Mouse (Mus musculus): ENCODE results near the gene Gm2310.
"Not testable (repeated sequence)": the region's sequence is repeated elsewhere in the genome, so short reads cannot be mapped to it uniquely, and the experiment has no call there.

The Gm2310 gene

GRCm38 (mm10) chr15:8519853-8520252, at the start of gene Gm2310:
TSS of gene Gm2310 (minus strand) at chr15:8519953.
- not testable (repeated sequence) for DNase-seq (ENCODE audit: low read depth)

- peak; percentile 92 for DNase-seq (ENCODE audit: low read depth)
These were observed 49.1 kb upstream of the Gm2310 start for GRCm38 (mm10) chr15:8568645-8569528.

- peak; percentile 76 for DNase-seq (ENCODE audit: low read depth)
These were observed 48.5 kb upstream of the Gm2310 start for GRCm38 (mm10) chr15:8568286-8568644.

GRCm38 (mm10) chr15:8565416-8565815, 45.7 kb upstream of the Gm2310 start:
- DNase-seq (ENCODE audit: low read depth): no peak

GRCm38 (mm10) chr15:8564331-8564730, 44.6 kb upstream of the Gm2310 start:
- DNase-seq (ENCODE audit: low read depth): no peak

- no peak for DNase-seq (ENCODE audit: low read depth)
These were observed 43.9 kb upstream of the Gm2310 start for GRCm38 (mm10) chr15:8563423-8564194.

GRCm38 (mm10) chr15:8562776-8563175, 43.0 kb upstream of the Gm2310 start:
- DNase-seq (ENCODE audit: low read depth): no peak

GRCm38 (mm10) chr15:8531201-8531600, 11.4 kb upstream of the Gm2310 start:
- no peak for DNase-seq (ENCODE audit: low read depth)

- no peak for DNase-seq (ENCODE audit: low read depth)
These were observed 6.8 kb downstream of the Gm2310 start for GRCm38 (mm10) chr15:8512957-8513356.

- peak; percentile 61 for DNase-seq (ENCODE audit: low read depth)
These were observed 7.9 kb downstream of the Gm2310 start for GRCm38 (mm10) chr15:8511861-8512260.

- DNase-seq (ENCODE audit: low read depth): no peak
These were observed 17.3 kb downstream of the Gm2310 start for GRCm38 (mm10) chr15:8502431-8502830.

- no peak for DNase-seq (ENCODE audit: low read depth)
These were observed 34.5 kb downstream of the Gm2310 start for GRCm38 (mm10) chr15:8485261-8485660.

GRCm38 (mm10) chr15:8469006-8469575, 50.7 kb downstream of the Gm2310 start:
- no peak for DNase-seq (ENCODE audit: low read depth)
